Mouse (Mus musculus) brown adipose tissue, adult 24 weeks (tissue): Measurements from ENCODE around the gene Cd300ld4. TPM values are rescaled to one million over a fixed set of nuclear protein-coding genes. Genes with fewer than 3 reads are reported as not detected.
A peak's percentile ranks its signal among the peaks of the same experiment; 100 is the strongest.
"Not testable (repeated sequence)": the region's sequence is repeated elsewhere in the genome, so short reads cannot be mapped to it uniquely, and the experiment has no call there.

Source experiments
- H3K27ac ChIP-seq: fragments of 200-500 bp; replicated peaks from 2 replicates; pipeline ENCODE4 v1.5.1; 2012; ENCODE audit warnings: low read depth, mild to moderate bottlenecking, low read length
- H3K4me1 ChIP-seq: fragments of 200-500 bp; 2 replicates; pipeline ENCODE4 v1.6.1; 2012; ENCODE audit warnings: low read length, mixed read lengths; ENCODE audit not compliant: control insufficient read depth, insufficient read depth, insufficient read length
- H3K4me3 ChIP-seq: fragments of 200-500 bp; 2 replicates; pipeline ENCODE4 v1.5.1; 2012; ENCODE audit warnings: low read depth, mild to moderate bottlenecking, low read length, moderate library complexity; ENCODE audit not compliant: insufficient read depth
- polyA plus RNA-seq: library from polyadenylated mRNA; stranded (reverse); fragments of >200 nt; gene quantifications from 2 replicates; pipeline ENCODE4 v1.2.4, GENCODE M21; 2012; ENCODE audit not compliant: missing spikeins, insufficient read depth, insufficient read length

Cd300ld4 gene
- 3.8 TPM in 1 of 2 replicates, not detected in the other for polyA plus RNA-seq

DNA sequence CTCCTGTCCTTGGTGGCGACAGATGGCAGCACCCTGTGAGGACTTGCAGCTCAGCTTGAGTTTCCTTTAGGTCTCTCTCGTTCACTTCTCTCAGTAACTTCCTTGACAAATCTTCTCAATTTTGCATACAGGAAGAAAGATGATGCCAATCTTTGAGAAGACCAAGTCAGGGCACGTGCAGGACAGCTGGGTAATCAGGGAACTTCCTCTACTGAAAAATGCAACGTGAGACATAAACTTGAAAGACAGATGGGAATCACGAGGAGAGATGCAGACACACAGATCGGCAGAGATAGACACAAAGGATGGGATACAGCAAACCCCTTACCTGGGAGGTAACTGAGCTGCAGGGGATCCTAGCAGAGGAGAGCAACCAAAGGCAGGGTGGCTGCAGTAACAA lies at the start of gene Cd300ld4:
TSS of gene Cd300ld4 (minus strand) at position 101 of the 400 bp plus-strand sequence.
- not testable (repeated sequence) for H3K4me3 ChIP-seq, H3K4me1 ChIP-seq, H3K27ac ChIP-seq

DNA sequence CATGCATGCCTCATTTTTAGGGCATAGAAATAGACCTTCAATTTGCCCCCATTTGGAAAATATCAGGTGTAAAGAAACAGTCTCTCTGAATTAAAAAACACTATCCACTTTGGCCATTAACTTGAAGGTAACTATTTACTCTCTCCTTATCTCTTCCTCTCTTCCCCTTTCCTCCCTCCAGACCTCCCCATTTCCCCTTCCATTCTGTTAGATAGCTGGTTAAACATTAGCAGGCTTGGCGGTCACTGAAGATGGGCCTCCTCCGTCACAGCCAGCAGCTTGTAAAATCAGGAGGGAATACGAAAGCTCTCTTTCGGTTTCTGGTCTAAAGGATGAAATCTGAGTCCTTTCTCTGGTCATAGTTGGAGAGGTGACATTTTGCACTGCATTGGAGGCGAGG lies 49.0 kb upstream of the Cd300ld4 start:
- Histone ChIP-seq H3K27ac (no peak overlapping the region), H3K4me1 (peaks cover 7% of the 10 kb centered on the region), H3K4me3 (no peak overlapping the region)

DNA sequence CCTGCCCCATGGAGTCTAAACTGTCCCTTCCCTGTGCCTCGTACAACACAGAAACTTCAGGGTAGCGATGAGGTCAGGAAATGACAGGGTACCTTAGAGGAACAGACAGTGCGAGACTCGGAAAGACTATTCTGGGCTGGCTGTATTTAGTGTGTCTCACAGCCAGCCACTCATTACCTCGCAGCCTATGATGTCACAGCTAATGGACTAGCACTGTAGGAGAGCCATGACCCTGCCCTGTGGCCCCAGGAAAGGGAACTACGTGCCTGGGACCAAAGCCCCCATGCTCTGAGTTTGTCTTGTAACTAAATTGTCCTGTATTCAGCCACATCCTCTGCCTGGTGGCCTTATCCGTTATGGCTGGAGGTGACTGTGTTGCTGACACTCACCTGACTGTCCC lies 48.6 kb upstream of the Cd300ld4 start:
- peaks cover 7% of the 10 kb centered on the region for H3K4me1 ChIP-seq
- no peak overlapping the region for H3K4me3 ChIP-seq
- no peak overlapping the region for H3K27ac ChIP-seq

DNA sequence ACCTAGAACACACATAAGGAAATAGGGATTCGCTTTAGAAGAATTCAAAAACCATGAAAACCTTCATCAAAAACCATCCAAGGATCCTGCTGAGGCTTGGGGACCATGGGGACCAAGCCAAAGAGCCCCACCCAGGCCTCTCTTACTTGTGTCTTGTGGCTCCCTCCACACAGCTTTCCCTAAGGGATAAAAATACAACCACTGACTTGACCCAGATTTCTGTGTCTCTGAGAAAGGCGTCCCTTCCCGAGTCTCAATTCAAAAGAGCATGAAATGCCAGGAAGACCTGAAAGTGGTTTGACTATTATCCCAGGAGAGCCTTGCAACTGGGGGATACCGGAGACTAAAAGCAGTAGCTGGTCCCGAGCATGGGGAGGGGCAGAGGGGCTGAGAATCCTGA lies 46.2 kb upstream of the Cd300ld4 start:
- no peak overlapping the region for H3K4me3 ChIP-seq
- H3K27ac ChIP-seq = no peak overlapping the region
- H3K4me1 ChIP-seq = peaks cover 7% of the 10 kb centered on the region

DNA sequence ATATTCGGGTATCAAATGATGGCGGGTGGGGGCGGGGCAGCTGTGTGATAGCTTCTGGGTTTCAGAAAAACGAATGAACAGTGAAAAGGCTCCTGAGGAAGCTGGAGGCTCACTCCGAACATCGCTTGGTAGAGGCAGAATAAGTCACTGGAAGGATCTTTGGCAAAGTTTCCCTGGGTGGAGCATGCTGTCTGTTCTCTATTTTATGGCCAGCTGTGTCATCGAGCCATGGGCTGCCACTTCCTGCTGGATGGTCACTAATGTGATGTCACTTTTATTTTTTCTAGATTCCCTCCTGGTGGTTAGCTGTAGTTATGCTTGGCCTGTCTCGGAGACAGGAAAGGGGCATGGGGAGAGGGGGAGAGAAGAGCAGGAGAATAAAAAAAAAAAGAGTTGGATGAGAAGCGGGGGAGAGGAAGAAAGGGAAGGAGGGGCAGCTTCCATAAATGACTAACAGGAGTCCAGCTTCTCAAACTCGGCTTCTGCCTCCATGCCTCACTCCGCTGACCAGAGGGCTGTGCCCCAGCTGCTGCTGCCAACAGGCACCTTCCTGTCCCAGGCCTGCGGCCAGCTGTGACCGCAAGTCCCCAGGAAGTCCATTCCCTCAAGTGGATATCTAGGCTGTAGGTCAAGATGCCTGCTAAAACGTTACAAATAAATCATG lies 45.0 kb upstream of the Cd300ld4 start:
- H3K4me3 ChIP-seq = peak overlapping the region; percentile 25; the same call in 1 of the 2 replicates
- peak overlapping the region; percentile 81 for H3K27ac ChIP-seq
- H3K4me1 ChIP-seq = peaks cover 7% of the 10 kb centered on the region

DNA sequence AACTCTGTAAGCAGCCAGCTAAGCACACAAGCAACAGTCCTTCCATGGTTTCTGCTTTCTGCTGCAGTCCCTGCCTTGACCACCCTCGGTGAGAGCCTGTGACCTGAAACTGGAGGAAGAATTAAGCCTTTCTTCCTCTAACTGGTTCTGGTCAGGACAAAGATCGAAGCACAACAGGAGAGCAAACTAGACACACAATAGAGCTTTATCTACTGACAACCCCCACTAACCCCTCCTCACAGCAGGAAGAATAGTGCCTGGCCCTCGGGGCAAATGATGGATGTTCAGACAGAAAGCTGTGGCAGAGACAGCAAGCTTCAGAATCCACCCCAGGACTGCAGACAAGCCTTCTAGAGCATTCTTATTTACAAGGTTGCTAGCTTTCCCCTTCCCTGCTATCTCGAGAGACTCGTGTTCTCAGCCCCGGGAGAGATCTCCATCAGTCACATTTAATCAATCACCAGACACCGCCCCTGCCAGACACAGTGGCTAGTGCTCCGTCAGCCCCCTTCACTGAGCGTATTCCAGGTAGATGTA lies 44.3 kb upstream of the Cd300ld4 start:
- H3K27ac ChIP-seq = peak overlapping the region; percentile 63
- H3K4me1 ChIP-seq = peaks cover 7% of the 10 kb centered on the region

DNA sequence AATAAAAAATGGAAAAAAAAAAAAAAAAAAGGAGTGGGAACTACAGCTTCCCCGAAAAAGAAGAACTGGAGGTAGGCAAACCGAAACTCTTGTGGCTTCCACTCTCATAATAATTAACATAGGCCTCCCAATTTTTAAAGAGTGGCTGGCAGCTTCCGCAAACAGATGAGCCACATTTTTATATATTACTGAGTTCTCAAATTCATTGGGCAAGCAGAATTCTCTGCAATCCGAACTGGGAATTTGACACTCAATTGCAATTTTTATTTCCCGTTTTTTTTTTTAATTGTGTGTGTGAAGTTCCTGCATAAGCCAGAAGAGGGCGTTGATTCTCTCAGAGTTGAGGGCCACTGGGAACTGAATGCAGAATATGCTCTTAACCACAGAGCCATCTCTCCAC lies 40.0 kb upstream of the Cd300ld4 start:
- H3K4me1 ChIP-seq = no peaks in the 10 kb centered on the region
- no peak overlapping the region for H3K27ac ChIP-seq
- no peak overlapping the region for H3K4me3 ChIP-seq

More for the DNA sequence above, 44.3 kb upstream of the Cd300ld4 start:
- H3K4me3 ChIP-seq = peak overlapping the region; percentile 25; the same call in 1 of the 2 replicates

DNA sequence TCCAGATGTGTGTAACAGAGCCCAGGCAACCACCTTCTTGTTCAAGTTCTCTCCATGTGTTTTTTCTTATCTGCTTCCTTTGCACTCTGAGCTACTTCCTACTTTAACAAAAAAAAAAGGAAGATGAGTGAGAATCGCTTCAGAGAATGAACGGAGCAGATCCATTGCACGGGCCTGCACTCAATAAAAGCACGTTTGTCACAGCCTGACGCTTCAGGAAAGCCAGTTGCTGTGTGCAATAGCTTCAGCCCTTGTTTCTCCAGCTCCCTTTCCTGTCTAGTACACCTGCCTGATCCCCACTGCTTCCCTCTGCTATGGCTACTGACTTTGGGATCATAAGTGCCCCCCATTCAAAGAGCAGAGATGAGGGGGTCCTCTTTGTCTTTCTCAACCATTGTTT lies 35.3 kb upstream of the Cd300ld4 start, which contains the start of gene Cd300e:
TSS of gene Cd300e (minus strand) at position 101 of the 400 bp plus-strand sequence.
- no peak within 1 kb of the TSS for H3K4me3 ChIP-seq
- no peak within 1 kb of the TSS for H3K27ac ChIP-seq
- H3K4me1 ChIP-seq = no peaks in the 10 kb centered on the region

DNA sequence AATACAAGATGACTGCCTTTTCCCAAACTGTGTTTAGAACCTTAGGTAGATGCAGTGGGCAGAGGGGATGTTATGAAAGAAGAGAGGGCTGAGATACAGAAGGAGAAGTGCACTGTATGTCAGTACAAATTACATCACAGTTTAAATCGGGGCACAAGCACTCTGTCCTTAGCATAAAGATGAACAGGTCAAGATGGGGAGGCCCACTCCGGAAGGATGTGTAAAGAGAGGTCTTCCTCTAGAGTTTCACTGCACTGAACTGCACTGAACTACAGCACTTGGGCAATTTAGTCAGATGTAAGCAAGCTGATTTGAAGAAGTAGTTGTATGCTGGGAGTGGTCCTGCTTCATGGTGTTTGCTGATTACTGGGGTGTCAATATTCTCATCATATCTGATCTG lies 33.0 kb upstream of the Cd300ld4 start:
- Histone ChIP-seq H3K4me1 (no peaks in the 10 kb centered on the region), H3K4me3 (no peak overlapping the region), H3K27ac (no peak overlapping the region)

DNA sequence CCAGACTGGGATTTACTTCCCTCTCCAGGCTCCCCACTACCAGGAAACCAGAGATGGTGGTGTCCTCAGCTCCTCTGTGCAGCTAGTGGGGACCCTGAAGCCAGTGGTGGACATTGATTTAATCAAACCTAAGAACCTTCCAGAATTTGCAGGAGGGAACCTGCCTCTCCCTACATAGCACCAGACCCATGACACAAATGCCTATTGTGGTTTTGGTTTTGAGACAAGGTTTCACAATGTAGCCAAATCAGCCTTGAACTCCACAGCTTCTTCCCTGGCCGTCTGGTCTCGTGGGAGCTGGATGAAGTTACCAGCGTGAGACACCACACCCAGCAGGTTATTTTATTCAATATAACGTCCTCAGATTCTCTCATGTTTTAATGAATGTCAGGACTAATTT lies 31.9 kb upstream of the Cd300ld4 start:
- Histone ChIP-seq H3K27ac (no peak overlapping the region), H3K4me3 (no peak overlapping the region), H3K4me1 (no peaks in the 10 kb centered on the region)

DNA sequence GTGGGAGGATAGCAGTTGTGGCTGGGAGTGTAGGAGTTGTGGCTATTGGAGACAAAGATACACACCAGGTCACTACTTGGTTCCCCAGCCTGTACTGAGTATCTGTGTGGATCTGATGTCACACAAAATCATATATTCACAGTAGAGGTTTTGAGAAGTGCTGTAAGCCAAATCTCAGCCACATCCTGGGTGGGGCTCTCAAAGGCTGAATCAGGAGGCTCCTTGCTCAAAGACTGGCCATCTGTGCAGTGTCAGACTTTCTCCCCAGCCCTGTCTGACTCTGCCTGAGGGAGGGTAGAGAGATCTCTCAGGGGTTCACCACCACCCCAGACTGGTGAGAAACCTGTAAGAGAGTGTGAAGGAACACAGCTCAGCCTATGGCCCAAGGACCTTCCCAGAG lies 27.7 kb upstream of the Cd300ld4 start:
- H3K4me3 ChIP-seq = no peak overlapping the region
- H3K27ac ChIP-seq = no peak overlapping the region
- no peaks in the 10 kb centered on the region for H3K4me1 ChIP-seq

DNA sequence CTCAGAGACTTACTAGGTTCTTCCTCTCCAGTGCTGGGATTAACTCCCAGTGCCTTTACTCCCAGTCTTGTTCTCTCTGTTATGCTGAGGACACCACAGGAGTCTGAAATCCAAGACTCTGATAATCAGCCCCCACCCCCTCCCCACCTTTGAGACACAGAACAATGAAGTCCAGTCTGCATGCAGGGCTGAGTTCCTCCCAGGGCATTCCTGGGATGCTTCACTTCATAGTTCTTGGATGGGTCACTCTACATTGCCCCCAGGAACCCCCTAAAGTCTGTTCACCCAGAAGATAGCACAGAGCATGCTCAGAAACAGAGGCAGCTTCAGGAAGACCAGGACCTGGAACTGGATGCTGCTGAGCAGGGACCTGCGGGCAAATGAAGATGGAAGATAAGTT lies 26.2 kb upstream of the Cd300ld4 start:
- Histone ChIP-seq H3K4me1 (no peaks in the 10 kb centered on the region), H3K27ac (no peak overlapping the region), H3K4me3 (no peak overlapping the region)

DNA sequence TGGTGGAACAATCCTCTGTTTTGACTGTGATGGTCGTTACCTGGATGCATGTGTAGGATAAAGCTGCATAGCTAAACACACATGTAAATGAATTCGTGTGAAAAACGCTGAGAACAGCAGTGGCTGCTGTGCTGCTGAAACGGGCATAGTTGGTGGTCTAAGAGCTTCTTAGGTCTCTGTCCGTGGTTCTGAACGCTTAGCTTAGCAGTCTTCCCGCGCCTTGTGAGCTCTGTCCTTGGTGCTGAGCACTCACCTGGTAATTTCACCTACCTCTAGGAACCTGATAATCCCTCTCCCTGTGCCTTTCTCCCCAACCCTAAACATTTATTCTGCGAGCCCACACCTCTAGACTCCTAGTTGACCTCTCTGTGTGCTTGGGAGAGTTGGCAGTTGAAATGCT lies 25.4 kb upstream of the Cd300ld4 start:
- Histone ChIP-seq H3K4me1 (no peaks in the 10 kb centered on the region), H3K27ac (no peak overlapping the region), H3K4me3 (no peak overlapping the region)

DNA sequence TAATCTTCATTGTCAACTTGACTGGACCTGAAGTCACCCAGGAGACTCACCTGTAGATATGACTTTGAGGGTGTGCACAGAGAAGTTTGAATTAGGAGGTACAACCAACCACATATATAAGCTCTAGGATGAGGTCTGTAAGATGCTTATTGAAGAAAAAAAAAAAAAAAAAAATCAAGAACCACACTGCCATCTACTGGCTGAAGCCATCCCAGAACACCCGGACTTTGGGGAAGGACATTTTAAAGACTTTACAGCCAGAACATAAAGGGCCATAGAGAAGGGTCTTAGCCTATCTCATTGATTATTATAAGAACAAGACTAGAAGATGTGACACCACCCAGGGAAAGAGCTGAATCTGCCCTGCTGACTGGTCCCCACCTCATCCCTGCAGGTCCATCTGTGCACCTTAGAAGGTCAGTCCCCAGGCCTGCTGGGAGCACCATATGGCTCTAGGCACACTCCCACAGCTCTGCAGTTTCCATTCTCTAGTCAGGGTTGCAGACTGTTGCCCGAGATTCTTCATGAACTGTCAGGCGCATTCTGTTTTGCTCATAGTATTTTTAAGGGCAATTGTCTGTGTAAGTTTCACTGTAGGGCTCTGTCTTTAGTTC lies 22.6 kb upstream of the Cd300ld4 start:
- H3K27ac ChIP-seq = no peak overlapping the region
- H3K4me1 ChIP-seq = no peaks in the 10 kb centered on the region
- H3K4me3 ChIP-seq = no peak overlapping the region

DNA sequence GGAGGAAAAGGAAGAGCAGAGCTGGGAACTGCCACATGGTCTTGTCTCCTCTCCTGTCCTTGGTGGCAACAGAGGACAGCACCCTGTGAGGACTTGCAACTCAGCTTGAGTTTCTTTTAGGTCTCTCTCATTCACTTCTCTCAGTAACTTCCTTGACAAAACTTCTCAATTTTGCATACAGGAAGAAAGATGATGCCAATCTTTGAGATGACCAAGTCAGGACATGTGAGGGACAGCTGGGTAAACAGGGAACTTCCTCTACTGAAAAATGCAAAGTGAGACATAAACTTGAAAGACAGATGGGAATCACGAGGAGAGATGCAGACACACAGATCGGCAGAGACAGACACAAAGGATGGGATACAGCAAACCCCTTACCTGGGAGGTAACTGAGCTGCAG lies 21.4 kb upstream of the Cd300ld4 start, which contains the start of gene Cd300ld3:
TSS of gene Cd300ld3 (minus strand) at position 151 of the 400 bp plus-strand sequence.
- peak within 1 kb of the TSS; percentile 28 for H3K4me3 ChIP-seq
- H3K4me1 ChIP-seq = no peaks in the 10 kb centered on the region
- H3K27ac ChIP-seq = peak within 1 kb of the TSS; percentile 77

DNA sequence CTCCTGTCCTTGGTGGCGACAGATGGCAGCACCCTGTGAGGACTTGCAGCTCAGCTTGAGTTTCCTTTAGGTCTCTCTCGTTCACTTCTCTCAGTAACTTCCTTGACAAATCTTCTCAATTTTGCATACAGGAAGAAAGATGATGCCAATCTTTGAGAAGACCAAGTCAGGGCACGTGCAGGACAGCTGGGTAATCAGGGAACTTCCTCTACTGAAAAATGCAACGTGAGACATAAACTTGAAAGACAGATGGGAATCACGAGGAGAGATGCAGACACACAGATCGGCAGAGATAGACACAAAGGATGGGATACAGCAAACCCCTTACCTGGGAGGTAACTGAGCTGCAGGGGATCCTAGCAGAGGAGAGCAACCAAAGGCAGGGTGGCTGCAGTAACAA lies 10.9 kb upstream of the Cd300ld4 start, which contains the start of gene Cd300ld5:
TSS of gene Cd300ld5 (minus strand) at position 101 of the 400 bp plus-strand sequence.
- not testable (repeated sequence) for H3K4me1 ChIP-seq, H3K27ac ChIP-seq, H3K4me3 ChIP-seq
